Mouse (Mus musculus) 3134 (cell line): ENCODE data around the gene Nfatc2ip.

Source experiments
- DNase-seq: peaks from one replicate; pipeline ENCODE4 v3.0.0-alpha.2; 2011; ENCODE audit warnings: low spot score; ENCODE audit not compliant: insufficient read length; ENCODE audit errors: extremely low read depth

The Nfatc2ip gene

DNA sequence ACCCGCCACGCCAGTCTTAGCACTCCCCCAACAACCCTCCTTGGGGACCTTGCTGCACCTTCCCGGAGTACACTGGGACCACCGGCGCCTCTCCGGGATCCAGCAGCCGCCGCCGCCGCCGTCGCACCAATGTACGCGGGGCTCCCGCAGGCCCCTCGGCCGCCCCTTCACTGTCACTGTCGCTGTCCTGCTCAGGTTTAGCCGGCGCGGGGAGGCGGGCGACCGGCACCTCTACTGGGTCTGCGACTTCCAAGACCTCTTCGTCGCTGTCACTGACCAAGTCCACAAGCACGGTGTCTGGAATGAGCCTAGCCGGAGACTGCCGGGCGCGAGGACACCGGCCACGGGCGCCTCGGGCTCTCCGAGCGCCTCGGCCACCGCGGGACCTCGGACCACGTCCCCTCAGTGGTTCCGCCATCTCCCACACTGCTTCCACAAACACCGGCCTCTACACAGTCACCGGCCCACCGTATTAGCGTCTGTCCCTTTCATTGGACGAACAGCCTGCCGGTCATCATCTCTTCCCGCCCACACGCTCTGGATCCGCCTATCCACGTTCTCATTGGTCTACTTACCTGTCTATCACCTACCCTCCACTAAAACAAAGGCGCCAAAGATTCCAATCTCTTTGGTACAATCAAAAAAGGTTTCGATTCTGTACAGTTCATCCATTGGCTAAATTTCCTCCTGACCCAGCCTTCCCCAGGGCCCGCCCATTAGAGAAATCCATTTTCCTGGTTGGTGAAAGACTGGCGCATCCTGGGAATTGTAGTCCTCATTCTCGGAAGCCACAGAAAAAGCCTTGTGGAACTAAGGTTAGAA is at the start of gene Nfatc2ip:
TSS of gene Nfatc2ip (minus strand) at position 440 of the 822 bp plus-strand sequence.
- peak; percentile 94 for DNase-seq

GRCm38 (mm10) chr7:126446217-126446616 is 49.7 kb upstream of the Nfatc2ip start:
- DNase-seq = no peak

DNA sequence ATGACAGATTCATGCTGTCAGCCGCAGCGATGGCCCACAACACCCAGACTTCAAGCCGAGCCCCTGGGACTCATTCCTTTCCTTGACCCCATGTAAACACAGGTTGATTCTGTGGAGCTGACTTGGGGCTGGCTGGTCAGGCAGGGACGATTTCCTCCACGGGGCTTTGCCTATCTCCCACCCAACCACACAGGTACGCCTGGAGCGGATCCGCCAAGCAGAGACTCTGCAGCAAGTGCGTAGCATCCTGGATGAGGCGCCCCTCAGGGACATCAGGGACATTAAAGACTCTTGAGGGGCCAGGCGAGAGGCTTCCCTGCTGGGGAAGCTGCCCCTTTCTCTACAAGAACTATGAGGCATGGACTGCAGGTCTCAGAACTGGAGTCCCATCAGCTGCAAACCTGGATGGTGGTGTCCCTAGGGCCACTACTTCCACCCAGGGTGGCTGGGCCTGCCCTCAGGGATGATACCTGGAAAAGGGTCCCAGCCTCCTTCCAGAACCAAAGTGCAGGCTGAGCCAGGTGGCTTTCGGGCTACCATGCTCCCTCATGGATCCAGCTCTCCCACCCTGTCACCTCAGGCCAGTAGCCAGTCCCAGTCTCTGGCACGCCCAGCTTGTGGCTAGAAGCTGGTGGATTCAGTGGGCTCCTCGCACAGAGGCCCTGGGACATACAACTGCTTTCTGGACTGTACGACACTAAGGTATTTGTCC is 48.7 kb upstream of the Nfatc2ip start:
- no peak for DNase-seq

- DNase-seq = no peak
Measured at GRCm38 (mm10) chr7:126444536-126444935, 48.0 kb upstream of the Nfatc2ip start.

- no peak for DNase-seq
Measured at GRCm38 (mm10) chr7:126443997-126444396, 47.5 kb upstream of the Nfatc2ip start.

DNA sequence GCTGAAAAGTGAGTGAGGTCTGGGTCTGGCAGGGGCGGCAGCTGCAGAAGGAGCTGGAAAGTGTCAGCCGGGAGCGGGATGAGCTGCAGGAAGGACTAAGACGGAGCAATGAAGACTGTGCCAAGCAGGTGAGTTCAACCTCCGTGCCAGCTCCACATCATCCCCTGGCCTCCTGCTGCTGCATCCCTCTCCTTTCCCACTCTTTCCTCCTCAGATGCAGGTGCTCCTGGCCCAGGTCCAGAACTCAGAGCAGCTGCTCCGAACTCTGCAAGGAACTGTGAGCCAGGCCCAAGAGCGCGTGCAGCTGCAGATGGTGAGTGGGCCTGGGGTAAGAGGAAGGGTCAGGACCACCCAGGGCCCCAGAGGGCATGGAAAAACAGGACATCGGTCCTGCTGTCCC is 43.6 kb upstream of the Nfatc2ip start:
- no peak for DNase-seq

GRCm38 (mm10) chr7:126436851-126437250 is 40.3 kb upstream of the Nfatc2ip start:
- DNase-seq = peak; percentile 34

GRCm38 (mm10) chr7:126435801-126436200 is 39.3 kb upstream of the Nfatc2ip start:
- DNase-seq = no peak

- no peak for DNase-seq
Measured at GRCm38 (mm10) chr7:126434726-126435125, 38.2 kb upstream of the Nfatc2ip start.

GRCm38 (mm10) chr7:126430167-126430566 is 33.6 kb upstream of the Nfatc2ip start:
- DNase-seq = no peak

DNA sequence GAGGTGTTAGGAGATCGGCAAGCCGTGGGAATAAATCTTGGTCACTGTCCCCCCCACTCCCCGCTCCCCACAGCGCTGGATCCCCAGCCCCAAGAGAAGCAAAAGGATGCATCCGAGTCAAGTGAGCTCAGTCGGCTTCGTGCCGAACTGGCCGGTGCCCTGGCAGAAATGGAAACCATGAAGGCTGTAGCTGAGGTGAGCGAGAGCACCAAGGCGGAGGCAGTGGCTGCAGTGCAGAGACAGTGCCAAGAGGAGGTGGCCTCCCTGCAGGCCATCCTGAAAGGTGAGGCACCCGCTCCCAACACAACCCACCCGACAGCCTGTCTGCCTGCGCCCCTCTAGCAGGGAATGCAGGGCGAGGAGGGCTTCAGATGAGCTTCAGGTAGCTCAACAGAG is 33.0 kb upstream of the Nfatc2ip start:
- DNase-seq = no peak

- DNase-seq = peak; percentile 94
Measured at GRCm38 (mm10) chr7:126428631-126429502, 32.3 kb upstream of the Nfatc2ip start, which contains the start of gene Rabep2. Rabep2 (plus strand) TSS chr7:126428759.

DNA sequence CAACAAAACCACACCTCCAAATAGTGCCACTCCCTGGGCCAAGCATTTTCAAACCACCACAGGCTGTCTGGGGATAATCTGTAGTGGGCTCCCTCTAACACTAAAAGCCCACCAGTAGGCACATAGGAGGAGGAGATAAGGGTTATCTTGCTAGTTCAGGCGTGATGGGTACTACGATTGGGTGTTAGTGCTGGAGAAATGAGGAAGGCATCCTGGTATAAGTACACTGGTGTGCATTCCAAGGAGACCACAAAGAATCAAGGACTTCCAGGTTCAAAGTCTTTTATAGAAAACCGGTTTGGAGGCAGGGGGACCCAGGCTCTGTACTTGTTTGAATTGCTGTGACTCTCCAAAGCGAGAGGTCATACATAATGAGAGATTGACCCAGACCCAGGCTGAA is 31.6 kb upstream of the Nfatc2ip start:
- no peak for DNase-seq

- no peak for DNase-seq
Measured at GRCm38 (mm10) chr7:126427323-126427860, 30.9 kb upstream of the Nfatc2ip start.

GRCm38 (mm10) chr7:126424161-126424560 is 27.6 kb upstream of the Nfatc2ip start:
- no peak for DNase-seq

DNA sequence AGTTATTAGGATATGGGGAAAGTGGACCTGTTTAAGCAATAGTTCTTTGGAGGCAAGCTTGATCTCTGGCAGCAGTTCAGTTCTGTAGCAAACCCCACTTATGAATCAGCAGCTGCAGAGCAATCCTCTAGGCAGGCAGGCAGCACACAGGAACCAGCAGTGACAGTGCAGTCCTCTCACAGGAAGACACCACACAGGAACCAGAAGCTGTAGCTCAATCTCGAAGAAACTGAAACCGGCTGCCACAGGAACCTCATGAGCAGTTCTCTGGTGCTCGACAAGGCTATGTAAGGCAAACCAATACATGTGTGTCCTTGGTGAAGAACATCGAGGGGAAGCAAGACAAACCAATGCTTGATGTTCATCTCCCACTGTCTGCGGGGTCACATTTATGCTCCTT is 25.2 kb upstream of the Nfatc2ip start:
- DNase-seq = no peak

- no peak for DNase-seq
Measured at GRCm38 (mm10) chr7:126418496-126418895, 22.0 kb upstream of the Nfatc2ip start.

DNA sequence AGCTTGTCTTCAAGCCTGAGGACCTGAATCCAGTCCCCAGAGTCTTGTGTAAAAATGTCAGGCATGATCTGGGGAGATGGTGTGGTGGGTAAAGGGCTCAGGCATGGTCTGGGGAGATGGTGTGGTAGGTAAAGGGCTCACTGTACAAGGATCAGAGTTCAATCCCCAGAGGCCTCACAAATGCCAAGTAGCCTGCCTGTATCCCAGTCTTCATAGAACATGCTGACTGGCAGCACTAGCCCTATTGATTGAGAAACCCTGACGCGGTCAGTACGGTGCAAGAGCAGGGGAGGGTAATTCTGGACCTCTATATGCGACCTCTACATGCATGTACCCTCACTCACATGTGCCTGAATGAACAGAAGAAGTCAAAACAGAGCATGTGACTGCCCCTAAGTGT is 21.1 kb upstream of the Nfatc2ip start:
- no peak for DNase-seq

- DNase-seq = no peak
Measured at GRCm38 (mm10) chr7:126417045-126417444, 20.5 kb upstream of the Nfatc2ip start.

- no peak for DNase-seq
Measured at GRCm38 (mm10) chr7:126416615-126417014, 20.1 kb upstream of the Nfatc2ip start.

DNA sequence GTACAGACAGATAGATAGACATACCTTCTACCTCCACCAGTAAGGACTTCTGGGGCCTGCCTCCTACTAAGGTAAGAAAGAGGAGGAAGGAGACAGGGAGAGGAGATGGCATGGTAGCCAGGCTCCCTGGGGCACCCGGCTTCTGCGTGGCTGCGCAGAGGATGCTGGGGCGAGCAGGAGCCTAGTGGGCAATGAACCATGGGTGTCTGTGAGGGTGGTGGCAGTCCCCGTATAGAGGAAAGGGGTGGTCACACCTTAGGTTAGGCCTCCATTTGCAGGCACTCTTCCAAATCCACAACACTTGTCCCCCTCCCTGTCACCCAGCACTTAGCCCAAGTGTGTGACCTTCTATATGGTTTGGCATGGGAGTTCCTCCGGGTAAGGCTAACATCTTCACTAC is 18.2 kb upstream of the Nfatc2ip start, which contains the start of gene Cd19:
TSS of gene Cd19 (minus strand) at position 165 of the 400 bp plus-strand sequence.
- no peak for DNase-seq
